In the genomic region with DNA sequence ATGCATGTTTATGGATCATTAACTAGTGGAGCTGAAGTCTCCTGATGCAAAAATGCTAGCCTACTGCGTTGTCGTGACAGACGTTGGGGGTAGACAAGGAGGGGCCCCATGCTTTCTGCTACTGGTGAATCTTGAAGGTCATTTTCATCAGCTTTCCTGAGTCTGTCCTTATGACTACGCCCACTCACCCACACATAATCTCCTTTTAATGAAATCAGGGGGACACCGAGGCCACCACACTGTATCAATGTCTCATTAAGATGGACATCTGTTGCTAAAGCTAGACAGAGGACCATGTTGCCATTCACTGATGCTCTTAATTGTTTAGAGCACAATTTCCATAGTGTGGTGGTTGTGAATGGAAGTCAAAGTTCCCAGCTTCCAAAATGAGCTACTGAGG, we compare ENCODE assay signal across 23 mouse cellular contexts. TPM values are rescaled to one million over a fixed set of nuclear protein-coding genes. Genes with fewer than 3 reads are reported as not detected.
DNase-seq lines count a peak whose midpoint lies in the region; ATAC-seq and TF ChIP-seq lines count a peak whose summit lies in the region.
"Had no signal": no experiment of that assay in that cellular context is flagged by ENCODE, and none has a peak within 500 bp of the region (broad histone marks: within the 10 kb centered on the region; RNA-seq: fewer than 3 reads in every experiment).

No protein-coding gene starts in this region.

- no peak for TF ChIP-seq POLR2A in brain, embryonic 14.5 days (IDR thresholded peaks at IDR 0.05; ENCODE audit: borderline replicate concordance, extremely low read depth, insufficient read depth, insufficient read length, poor library complexity, severe bottlenecking)

- H3K4me2 ChIP-seq in hindbrain, embryonic 11.5 days (replicated peaks; ENCODE audit: low read depth, low read length): no peak overlapping the region
- H3K4me2 ChIP-seq in hindbrain, embryonic 13.5 days: no peak overlapping the region

- no peak for TF ChIP-seq CTCF in brain, embryonic 14.5 days (IDR thresholded peaks at IDR 0.05; ENCODE audit: borderline replicate concordance, extremely low read depth, insufficient read depth, insufficient read length)

- H3K9ac ChIP-seq in hindbrain, embryonic 11.5 days (ENCODE audit: low read depth, low read length): no peak overlapping the region
- no peak overlapping the region for H3K9ac ChIP-seq in hindbrain, embryonic 13.5 days

- peak; percentile 45; the same call in 1 of the 2 replicates for ATAC-seq in hindbrain, embryonic 11.5 days (ENCODE audit: low FRiP score)
- no peak for ATAC-seq in hindbrain, embryonic 13.5 days (ENCODE audit: low FRiP score)
- ATAC-seq: activated CD4-positive, CD25-positive, alpha-beta regulatory T cell, adult 4 months; CD4-positive, CD25-positive, alpha-beta regulatory T cell, adult 4 months; Patski had no signal

- no peak overlapping the region for H3K4me3 ChIP-seq in hindbrain, embryonic 11.5 days (ENCODE audit: low read depth, low read length)
- H3K4me3 ChIP-seq in hindbrain, embryonic 13.5 days: no peak overlapping the region
- no peak overlapping the region for H3K4me3 ChIP-seq in limb, embryonic 10.5 days

- no peak overlapping the region for H3K27ac ChIP-seq in hindbrain, embryonic 11.5 days (ENCODE audit: low read depth, low read length)
- no peak overlapping the region for H3K27ac ChIP-seq in hindbrain, embryonic 13.5 days
- no peak overlapping the region for H3K27ac ChIP-seq in limb, embryonic 10.5 days

- H3K4me1 ChIP-seq in hindbrain, embryonic 11.5 days (replicated peaks; ENCODE audit: control insufficient read depth, insufficient read depth, low read length): no peaks in the 10 kb centered on the region
- peaks cover 5% of the 10 kb centered on the region for H3K4me1 ChIP-seq in hindbrain, embryonic 13.5 days (replicated peaks)
- no peaks in the 10 kb centered on the region for H3K4me1 ChIP-seq in limb, embryonic 10.5 days

- no peaks in the 10 kb centered on the region for H3K27me3 ChIP-seq in hindbrain, embryonic 11.5 days (ENCODE audit: control insufficient read depth, insufficient read depth, low read length)
- 0 out of 2 replicates have a peak, but pooled peaks cover 4% of the 10 kb centered on the region for H3K27me3 ChIP-seq in hindbrain, embryonic 13.5 days
- 0 out of 2 replicates have a peak, but pooled peaks cover 4% of the 10 kb centered on the region for H3K27me3 ChIP-seq in limb, embryonic 10.5 days (ENCODE audit: low read depth, poor library complexity, severe bottlenecking)
- H3K27me3 ChIP-seq: CH12.LX had no signal

- DNase-seq in hindbrain, embryonic 11.5 days (ENCODE audit: low spot score): no peak
- DNase-seq in brain, embryonic 14.5 days (ENCODE audit: low read depth): peak; percentile 29
- peak; percentile 64 for DNase-seq in retina, embryonic 14.5 days (ENCODE audit: low spot score)
- peak; percentile 75 for DNase-seq in retina, postnatal 1 day
- DNase-seq in limb, embryonic 10.5 days (ENCODE audit: low spot score): no peak
- no peak for DNase-seq in lung, postnatal 14 days
- no peak for DNase-seq in adrenal gland, postnatal 36 days
- DNase-seq: adrenal gland, adult 2 months; adrenal gland, adult 8-10 months; adrenal gland, postnatal 10 days; adrenal gland, postnatal 14 days; adrenal gland, postnatal 25 days; B cell, adult 2 months; cerebellum, adult 11 months; cerebellum, adult 11-12 months; cerebellum, adult 18-20 months; cerebellum, adult 2 months had no signal

- H3K36me3 ChIP-seq in hindbrain, embryonic 11.5 days (ENCODE audit: control insufficient read depth, insufficient read depth, low read length): no peaks in the 10 kb centered on the region
- H3K36me3 ChIP-seq in hindbrain, embryonic 13.5 days: no peaks in the 10 kb centered on the region
- no peaks in the 10 kb centered on the region for H3K36me3 ChIP-seq in limb, embryonic 10.5 days
- H3K36me3 ChIP-seq: G1E had no signal

- 73% methylated on average over 5 of the region's 5 CpGs for WGBS in hindbrain, embryonic 11.5 days
- 39% methylated on average over 5 of the region's 5 CpGs for WGBS in hindbrain, embryonic 13.5 days
- WGBS in limb, embryonic 10.5 days: 93% methylated on average over 5 of the region's 5 CpGs

- H3K9me3 ChIP-seq in hindbrain, embryonic 11.5 days (ENCODE audit: control insufficient read depth, low read length): no peaks in the 10 kb centered on the region
- H3K9me3 ChIP-seq in hindbrain, embryonic 13.5 days: peaks cover 7% of the 10 kb centered on the region; the same call in 1 of the 2 replicates
- H3K9me3 ChIP-seq in limb, embryonic 10.5 days (replicated peaks): no peaks in the 10 kb centered on the region
- H3K9me3 ChIP-seq: G1E had no signal

RNA-seq across cellular contexts. Expression of a gene that starts 58.7 kb away (rescaled TPM):
- polyA plus RNA-seq in hindbrain, embryonic 11.5 days (2014; fragmentation: Nextera tagmentation; extraction: Ambion mirVana): 217 and 249 TPM in 2 replicates
- polyA plus RNA-seq in hindbrain, embryonic 13.5 days (2015; fragmentation: Nextera tagmentation; extraction: Ambion mirVana): 106 and 108 TPM in 2 replicates
- 88.4 and 99.9 TPM in 2 replicates for polyA plus RNA-seq in brain, embryonic 14.5 days (2012; rRNA removed)
- 238 and 309 TPM in 2 replicates for polyA plus RNA-seq in limb, embryonic 10.5 days (2016; fragmentation: Nextera tagmentation; extraction: Ambion mirVana)
- 100 to 1,000 TPM; 324 to 405 TPM for total RNA-seq in adrenal gland, postnatal 36 days (2021)

Comparison
In these comparisons a context has a peak if more than half of its experiments do, and no peak if none do; other contexts are left out.
1. DNase-seq: peak in brain, embryonic 14.5 days (single experiment), retina, embryonic 14.5 days (single experiment) and retina, postnatal 1 day (single experiment); none in hindbrain, embryonic 11.5 days (single experiment), limb, embryonic 10.5 days (single experiment), lung, postnatal 14 days (single experiment) and adrenal gland, postnatal 36 days (0 of 2).